Mouse (Mus musculus) testis, postnatal 14 days (tissue): ENCODE data around the gene Pdpk1.

Source experiments
- DNase-seq: peaks from one replicate; pipeline ENCODE4 v3.0.0; 2021; ENCODE audit warnings: low spot score

Gene Pdpk1

GRCm38 (mm10) chr17:24036954-24037353 is 113.8 kb downstream of the Pdpk1 start:
- no peak for DNase-seq

GRCm38 (mm10) chr17:24035087-24035486 is 115.6 kb downstream of the Pdpk1 start:
- DNase-seq: no peak

- DNase-seq: no peak
Measured at GRCm38 (mm10) chr17:24030551-24030950, 120.2 kb downstream of the Pdpk1 start.

GRCm38 (mm10) chr17:24029477-24029876 is 121.2 kb downstream of the Pdpk1 start:
- DNase-seq: no peak
